8 mouse cellular contexts compared by ENCODE assay signal in the genomic region with DNA sequence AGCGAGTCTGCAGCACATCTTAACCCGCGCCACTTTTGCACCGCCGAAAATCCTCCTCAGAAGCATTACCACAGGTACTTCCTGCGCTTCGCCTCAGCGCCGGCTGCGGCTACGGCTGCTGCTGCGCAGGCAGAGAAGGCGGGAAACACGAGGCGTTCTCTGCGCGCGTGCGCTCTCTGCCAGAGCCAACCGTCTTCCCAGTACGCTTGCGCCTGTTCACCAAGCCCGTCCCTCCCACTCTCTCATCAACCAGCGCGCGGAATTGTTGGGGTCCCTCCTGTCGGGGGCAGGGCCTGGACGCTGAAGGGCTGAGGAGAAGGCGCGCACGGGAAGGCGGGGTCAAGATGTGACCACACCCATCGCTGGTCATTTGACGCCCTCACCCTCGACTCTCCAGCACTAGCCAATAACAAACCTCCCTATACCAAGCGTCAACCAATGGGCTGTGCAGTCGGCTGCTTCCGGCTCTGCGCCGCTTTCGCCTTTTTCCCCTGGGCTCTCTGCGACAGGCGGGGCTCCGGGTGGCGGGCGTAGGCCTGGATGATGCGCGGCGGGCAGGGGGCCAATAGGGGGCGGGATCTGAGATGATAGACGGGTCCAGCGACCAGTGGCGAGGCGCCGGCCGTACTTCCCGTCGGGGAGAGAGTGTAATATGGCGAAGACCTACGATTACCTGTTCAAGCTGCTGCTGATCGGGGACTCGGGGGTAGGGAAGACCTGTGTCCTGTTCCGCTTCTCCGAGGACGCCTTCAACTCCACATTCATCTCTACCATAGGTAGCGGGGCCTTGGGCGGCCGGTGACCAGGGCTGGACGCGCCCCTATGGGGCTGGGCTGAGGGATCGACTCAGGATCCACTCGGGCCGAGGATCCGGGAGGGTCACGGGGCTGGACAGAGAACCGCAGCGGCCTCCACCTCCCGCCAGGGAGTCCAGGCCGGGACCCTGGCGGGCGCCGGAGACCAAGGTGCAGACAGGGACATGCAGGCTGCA. TPM values are rescaled to one million over a fixed set of nuclear protein-coding genes. Genes with fewer than 3 reads are reported as not detected.
DNase-seq lines count a peak whose midpoint lies in the region; ATAC-seq and TF ChIP-seq lines count a peak whose summit lies in the region.

A gene (plus strand): TSS at position 494 of the 991 bp plus-strand sequence.

- peak within 1 kb of the TSS; percentile 91 for H3K9ac ChIP-seq in ES-Bruce4 (ENCODE audit: low read depth, poor library complexity, severe bottlenecking)
- H3K9ac ChIP-seq in forebrain, embryonic 13.5 days: peak within 1 kb of the TSS; percentile 97
- peak within 1 kb of the TSS; percentile 87 for H3K9ac ChIP-seq in liver, postnatal 0 days (replicated peaks)
- peak within 1 kb of the TSS; percentile 76 for H3K9ac ChIP-seq in neural tube, embryonic 14.5 days (replicated peaks; ENCODE audit: low read depth, low read length)

- H3K9me3 ChIP-seq in ES-Bruce4 (replicated peaks; ENCODE audit: control insufficient read depth, insufficient read depth, low read length, poor library complexity, severe bottlenecking): no peaks in the 10 kb centered on the region
- H3K9me3 ChIP-seq in forebrain, embryonic 13.5 days (replicated peaks): no peaks in the 10 kb centered on the region
- H3K9me3 ChIP-seq in liver, postnatal 0 days (ENCODE audit: low read length): no peaks in the 10 kb centered on the region
- no peaks in the 10 kb centered on the region for H3K9me3 ChIP-seq in neural tube, embryonic 14.5 days (ENCODE audit: control insufficient read depth, low read length)

- peaks cover 3% of the 10 kb centered on the region for H3K4me1 ChIP-seq in ES-Bruce4 (ENCODE audit: control insufficient read depth, insufficient read depth, low read length)
- H3K4me1 ChIP-seq in forebrain, embryonic 13.5 days: peaks cover 27% of the 10 kb centered on the region
- H3K4me1 ChIP-seq in liver, postnatal 0 days (ENCODE audit: insufficient read depth): peaks cover 33% of the 10 kb centered on the region
- H3K4me1 ChIP-seq in neural tube, embryonic 14.5 days (ENCODE audit: control insufficient read depth, insufficient read depth, low read length): peaks cover 16% of the 10 kb centered on the region

- peak; percentile 89 for TF ChIP-seq POLR2A in ES-Bruce4 (IDR thresholded peaks at IDR 0.05; ENCODE audit: insufficient read depth, low read length)

- no peak for TF ChIP-seq CTCF in ES-Bruce4 (IDR thresholded peaks at IDR 0.05; ENCODE audit: low read depth, low read length)
- peak; percentile 16; the same call in 1 of the 2 replicates for TF ChIP-seq CTCF in liver, postnatal 0 days (IDR thresholded peaks at IDR 0.05; ENCODE audit: low read depth)

- peak; percentile 96 for ATAC-seq in cerebellum, adult (ENCODE audit: insufficient number of reproducible peaks, low FRiP score, low TSS enrichment)
- ATAC-seq in forebrain, embryonic 13.5 days: peak; percentile 99
- ATAC-seq in liver, postnatal 0 days: peak; percentile 96
- ATAC-seq in neural tube, embryonic 14.5 days (ENCODE audit: low read depth): peak; percentile 99

- TF ChIP-seq EP300 in ES-Bruce4 (IDR thresholded peaks at IDR 0.05; ENCODE audit: insufficient read depth, low read depth, low read length): peak; percentile 64; the same call in 1 of the 2 replicates
- TF ChIP-seq EP300 in liver, postnatal 0 days (IDR thresholded peaks at IDR 0.05; ENCODE audit: low read depth): peak; percentile 75; the same call in 1 of the 2 replicates

- peak within 1 kb of the TSS; percentile 87 for H3K4me3 ChIP-seq in ES-Bruce4 (ENCODE audit: low read depth, low read length)
- H3K4me3 ChIP-seq in forebrain, embryonic 13.5 days: peak within 1 kb of the TSS; percentile 84
- H3K4me3 ChIP-seq in liver, postnatal 0 days (ENCODE audit: low read depth, low read length): peak within 1 kb of the TSS; percentile 84
- peak within 1 kb of the TSS; percentile 55 for H3K4me3 ChIP-seq in neural tube, embryonic 14.5 days (ENCODE audit: low read depth, low read length)

- peaks cover 23% of the 10 kb centered on the region for H3K36me3 ChIP-seq in ES-Bruce4 (ENCODE audit: control insufficient read depth, insufficient read depth, low read length, poor library complexity, severe bottlenecking)
- peaks cover 20% of the 10 kb centered on the region for H3K36me3 ChIP-seq in forebrain, embryonic 13.5 days (ENCODE audit: poor library complexity, severe bottlenecking)
- peaks cover 8% of the 10 kb centered on the region for H3K36me3 ChIP-seq in liver, postnatal 0 days (replicated peaks; ENCODE audit: insufficient read depth, low read length)
- no peaks in the 10 kb centered on the region for H3K36me3 ChIP-seq in neural tube, embryonic 14.5 days (ENCODE audit: control insufficient read depth, insufficient read depth, low read length)

- peak within 1 kb of the TSS; percentile 71 for H3K27ac ChIP-seq in ES-Bruce4 (ENCODE audit: insufficient read depth, low read length)
- H3K27ac ChIP-seq in forebrain, embryonic 13.5 days: peak within 1 kb of the TSS; percentile 75
- peak within 1 kb of the TSS; percentile 92 for H3K27ac ChIP-seq in liver, postnatal 0 days (ENCODE audit: low read depth)
- peak within 1 kb of the TSS; percentile 71 for H3K27ac ChIP-seq in neural tube, embryonic 14.5 days (ENCODE audit: low read depth, low read length)

- intact Hi-C loops in heart, postnatal 10 days (cut with DNase I): no loop called here

- H3K4me2 ChIP-seq in forebrain, embryonic 13.5 days: peak within 1 kb of the TSS; percentile 93
- peak within 1 kb of the TSS; percentile 85 for H3K4me2 ChIP-seq in liver, postnatal 0 days (ENCODE audit: low read depth, low read length)
- peak within 1 kb of the TSS; percentile 77 for H3K4me2 ChIP-seq in neural tube, embryonic 14.5 days (ENCODE audit: low read depth, low read length)

- DNase-seq in heart, postnatal 10 days: peak; percentile 99 to 100
- DNase-seq in large intestine, adult 2 months (ENCODE audit: low read depth, low spot score): peak; percentile 99
- peak; percentile 100 for DNase-seq in liver, postnatal 0 days
- DNase-seq in testis, postnatal 10 days (ENCODE audit: low spot score): peak; percentile 100

- WGBS in forebrain, embryonic 13.5 days: under 1% methylated on average over 82 of the region's 82 CpGs
- WGBS in large intestine, adult 2 months: under 1% methylated on average over 82 of the region's 82 CpGs
- WGBS in liver, postnatal 0 days (ENCODE audit: insufficient replicate concordance): under 1% methylated on average over 77 of the region's 82 CpGs
- under 1% methylated on average over 82 of the region's 82 CpGs for WGBS in neural tube, embryonic 14.5 days

- no peaks in the 10 kb centered on the region for H3K27me3 ChIP-seq in ES-Bruce4 (ENCODE audit: control insufficient read depth, insufficient read depth, low read length, poor library complexity, severe bottlenecking)
- H3K27me3 ChIP-seq in forebrain, embryonic 13.5 days: no peaks in the 10 kb centered on the region
- no peaks in the 10 kb centered on the region for H3K27me3 ChIP-seq in liver, postnatal 0 days (ENCODE audit: insufficient read depth, low read length)
- H3K27me3 ChIP-seq in neural tube, embryonic 14.5 days (ENCODE audit: control insufficient read depth, insufficient read depth, low read length): no peaks in the 10 kb centered on the region

RNA-seq across cellular contexts. Expression of the gene that starts here (rescaled TPM):
- 108 and 115 TPM in 2 replicates for polyA plus RNA-seq in ES-Bruce4 (2011; ENCODE audit: insufficient read depth, insufficient read length, low read depth, missing spikeins)
- polyA plus RNA-seq in forebrain, embryonic 13.5 days (2015; fragmentation: Nextera tagmentation; extraction: Ambion mirVana): 115 and 119 TPM in 2 replicates
- 10 to 100 TPM; 38.3 to 42.8 TPM for total RNA-seq in heart, postnatal 10 days (2021)
- polyA plus RNA-seq in large intestine, adult 2 months (2012; rRNA removed): 79.7 and 144 TPM in 2 replicates
- 57.3 and 58.1 TPM in 2 replicates for polyA plus RNA-seq in liver, postnatal 0 days (2015; fragmentation: Nextera tagmentation; extraction: Ambion mirVana)
- polyA plus RNA-seq in neural tube, embryonic 14.5 days (2014; fragmentation: Nextera tagmentation; extraction: Ambion mirVana): 53.2 and 67.9 TPM in 2 replicates

Comparison
In these comparisons a context has a peak if more than half of its experiments do, and no peak if none do; other contexts are left out.
1. Peak in every context shown above with its lines: DNase-seq, ATAC-seq, H3K4me3 ChIP-seq and H3K27ac ChIP-seq.